Mouse (Mus musculus) adrenal gland, adult (tissue): Measurements from ENCODE around the gene Tmem246.
"Not testable (repeated sequence)": the region's sequence is repeated elsewhere in the genome, so short reads cannot be mapped to it uniquely, and the experiment has no call there.

Experiments used
- DNase-seq, 2 experiments: peaks; one replicate each; pipeline ENCODE4 v3.0.0; 2022 to 2023; ENCODE audit warnings: low spot score in 1 of 2; ENCODE audit not compliant: inconsistent age in 2 of 2

Tmem246 gene

GRCm38 (mm10) chr4:49597183-49598100 lies at the start of gene Tmem246:
Gene Tmem246 (minus strand): TSS chr4:49597876.
- DNase-seq: peak; percentile 63 to 89

- DNase-seq: no peak
These were observed 42.2 kb upstream of the Tmem246 start for GRCm38 (mm10) chr4:49639913-49640312.

- DNase-seq: no peak
These were observed 40.1 kb upstream of the Tmem246 start for GRCm38 (mm10) chr4:49637821-49638220.

GRCm38 (mm10) chr4:49632139-49632481 lies 34.4 kb upstream of the Tmem246 start:
- no peak for DNase-seq

- DNase-seq: peak; percentile 96 to 99
These were observed 33.9 kb upstream of the Tmem246 start, which contains the start of gene Rnf20 for GRCm38 (mm10) chr4:49631319-49632138. Gene Rnf20 (plus strand): TSS chr4:49632006.

GRCm38 (mm10) chr4:49628941-49629340 lies 31.3 kb upstream of the Tmem246 start:
- DNase-seq: no peak

- peak; percentile 55 to 90 for DNase-seq
These were observed 29.3 kb upstream of the Tmem246 start for GRCm38 (mm10) chr4:49626973-49627372.

GRCm38 (mm10) chr4:49624969-49625368 lies 27.3 kb upstream of the Tmem246 start:
- not testable (repeated sequence) for DNase-seq

GRCm38 (mm10) chr4:49623916-49624315 lies 26.2 kb upstream of the Tmem246 start:
- no peak for DNase-seq

- DNase-seq: no peak
These were observed 24.6 kb upstream of the Tmem246 start for GRCm38 (mm10) chr4:49622272-49622671.

- DNase-seq: not testable (repeated sequence)
These were observed 22.2 kb upstream of the Tmem246 start for GRCm38 (mm10) chr4:49619861-49620260.

GRCm38 (mm10) chr4:49616924-49617323 lies 19.2 kb upstream of the Tmem246 start:
- DNase-seq: no peak

GRCm38 (mm10) chr4:49605459-49605858 lies 7.8 kb upstream of the Tmem246 start:
- no peak for DNase-seq

GRCm38 (mm10) chr4:49604616-49605015 lies 6.9 kb upstream of the Tmem246 start:
- DNase-seq: no peak

GRCm38 (mm10) chr4:49604016-49604546 lies 6.4 kb upstream of the Tmem246 start:
- no peak for DNase-seq

- DNase-seq: no peak
These were observed 5.5 kb upstream of the Tmem246 start for GRCm38 (mm10) chr4:49603161-49603560.

- DNase-seq: no peak
These were observed 862 bp downstream of the Tmem246 start for GRCm38 (mm10) chr4:49596846-49597182.

- no peak for DNase-seq
These were observed 7.5 kb downstream of the Tmem246 start for GRCm38 (mm10) chr4:49590152-49590551.

GRCm38 (mm10) chr4:49586811-49587210 lies 10.9 kb downstream of the Tmem246 start:
- no peak for DNase-seq

- no peak for DNase-seq
These were observed 12.1 kb downstream of the Tmem246 start for GRCm38 (mm10) chr4:49585524-49586101.
